Mouse (Mus musculus) C2C12 (cell line): ENCODE results near the gene Ltf. TPM values are rescaled to one million over a fixed set of nuclear protein-coding genes. Genes with fewer than 3 reads are reported as not detected.

Experiments
- H3K27me3 ChIP-seq: one replicate; pipeline ENCODE4 v1.6.1; 2011; ENCODE audit not compliant: control insufficient read depth, insufficient read depth, insufficient read length
- H3K36me3 ChIP-seq: one replicate; pipeline ENCODE4 v1.6.1; 2011; ENCODE audit not compliant: control insufficient read depth, insufficient read depth
- H3K4me3 ChIP-seq: one replicate; pipeline ENCODE4 v1.5.1; 2011; ENCODE audit warnings: mild to moderate bottlenecking, control low read depth; ENCODE audit not compliant: poor library complexity, insufficient read depth, severe bottlenecking
- H3K79me2 ChIP-seq: one replicate; pipeline ENCODE4 v1.6.1; 2011; ENCODE audit not compliant: control insufficient read depth, insufficient read depth
- H3K79me3 ChIP-seq: one replicate; pipeline ENCODE4 v1.6.1; 2011; ENCODE audit warnings: low read depth, control low read depth
- H3ac ChIP-seq: one replicate; pipeline ENCODE3; 2011; ENCODE audit warnings: low read depth; ENCODE audit not compliant: control insufficient read depth, insufficient read length
- CEBPB ChIP-seq: IDR thresholded peaks from one replicate; pipeline ENCODE4 v1.6.1; 2011; ENCODE audit warnings: low read depth, mild to moderate bottlenecking, control low read depth, moderate library complexity
- CTCF ChIP-seq: IDR thresholded peaks from one replicate; pipeline ENCODE4 v1.5.1; 2011; ENCODE audit not compliant: control insufficient read depth, insufficient read depth, insufficient read length
- FOSL1 ChIP-seq: IDR thresholded peaks from one replicate; pipeline ENCODE4 v1.8.0; 2011; ENCODE audit warnings: mild to moderate bottlenecking, low read length; ENCODE audit not compliant: poor library complexity, insufficient read depth, severe bottlenecking
- MAX ChIP-seq: IDR thresholded peaks from one replicate; pipeline ENCODE4 v1.6.1; 2011; ENCODE audit warnings: mild to moderate bottlenecking, control low read depth
- MYOD1 ChIP-seq: IDR thresholded peaks from one replicate; pipeline ENCODE4 v1.6.1; 2011; ENCODE audit warnings: low read depth; ENCODE audit not compliant: control insufficient read depth, insufficient read length
- MYOG ChIP-seq: IDR thresholded peaks from one replicate; pipeline ENCODE4 v1.6.1; 2011; ENCODE audit not compliant: control insufficient read depth, insufficient read length; ENCODE audit errors: extremely low read depth
- USF1 ChIP-seq: IDR thresholded peaks from one replicate; pipeline ENCODE4 v1.6.1; 2011; ENCODE audit warnings: low read depth, mild to moderate bottlenecking, control low read depth, moderate library complexity
- polyA plus RNA-seq: library from polyadenylated mRNA; unstranded; fragments of >200 nt; fragmentation: generic; extraction: Trizol; gene quantifications from one replicate; pipeline ENCODE4 v1.2.1, GENCODE M21; 2012; ENCODE audit warnings: missing spikeins

Gene Ltf
- polyA plus RNA-seq, 1 experiment: not detected

DNA sequence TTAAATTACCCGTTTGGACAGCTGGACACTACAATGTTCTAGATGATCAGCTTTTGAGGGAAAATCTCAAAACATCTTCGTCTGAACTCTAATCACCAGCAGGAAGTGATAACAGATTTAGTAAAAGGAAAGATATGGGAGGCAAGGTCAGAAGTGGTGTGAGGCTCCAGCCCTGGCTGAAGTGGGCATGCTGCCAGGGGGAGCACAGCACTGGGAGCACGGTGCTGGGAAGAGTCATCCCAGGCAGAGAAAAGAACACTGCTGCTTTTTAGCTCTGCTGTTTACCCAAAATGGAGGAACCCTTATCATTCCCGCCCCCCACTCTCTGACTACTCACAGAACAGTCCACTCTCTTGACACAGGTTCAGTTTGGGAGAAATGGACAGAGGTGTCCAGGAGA lies 20.9 kb downstream of the Ltf start:
- Histone ChIP-seq H3K27me3 (peaks cover 4% of the 10 kb centered on the region), H3K4me3 (no peak overlapping the region), H3K79me2 (no peaks in the 10 kb centered on the region), H3K36me3 (no peaks in the 10 kb centered on the region), H3K79me3 (no peaks in the 10 kb centered on the region), H3ac (no peak overlapping the region)
- no peak for TF ChIP-seq FOSL1
- no peak for TF ChIP-seq MYOD1
- TF ChIP-seq CTCF: no peak
- no peak for TF ChIP-seq CEBPB
- no peak for TF ChIP-seq MYOG
- no peak for TF ChIP-seq USF1
- TF ChIP-seq MAX: no peak

DNA sequence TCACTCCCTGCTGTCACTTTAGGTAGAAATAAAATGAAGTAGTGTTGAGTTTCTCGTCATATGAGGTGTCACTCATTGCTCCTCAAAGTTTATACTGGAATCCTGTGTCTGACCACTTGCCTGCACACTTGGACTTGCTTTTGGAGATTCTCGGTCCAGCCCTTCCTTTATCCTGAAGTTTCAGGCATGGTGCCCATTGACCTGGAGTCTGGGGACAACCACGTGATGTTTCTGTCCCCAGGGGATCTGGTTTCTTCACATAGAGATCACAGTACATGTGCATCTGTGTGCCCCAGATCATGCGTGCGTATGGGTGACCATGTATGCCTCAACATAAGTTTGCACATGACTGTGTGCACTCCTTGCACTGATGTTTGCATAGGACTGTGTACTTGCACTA lies 23.2 kb downstream of the Ltf start:
- H3K4me3 ChIP-seq: no peak overlapping the region
- H3K27me3 ChIP-seq: peaks cover 4% of the 10 kb centered on the region
- no peaks in the 10 kb centered on the region for H3K36me3 ChIP-seq
- no peaks in the 10 kb centered on the region for H3K79me2 ChIP-seq
- H3K79me3 ChIP-seq: no peaks in the 10 kb centered on the region
- H3ac ChIP-seq: no peak overlapping the region
- no peak for TF ChIP-seq MAX
- no peak for TF ChIP-seq CEBPB
- no peak for TF ChIP-seq FOSL1
- no peak for TF ChIP-seq USF1
- no peak for TF ChIP-seq MYOD1
- no peak for TF ChIP-seq CTCF
- no peak for TF ChIP-seq MYOG

- no peak for TF ChIP-seq CTCF
- TF ChIP-seq USF1: no peak
- TF ChIP-seq MYOD1: no peak
- TF ChIP-seq CEBPB: no peak
- no peak for TF ChIP-seq MYOG
- TF ChIP-seq MAX: no peak
- TF ChIP-seq FOSL1: no peak
These were observed 27.2 kb downstream of the Ltf start for GRCm38 (mm10) chr9:111046222-111046621.

DNA sequence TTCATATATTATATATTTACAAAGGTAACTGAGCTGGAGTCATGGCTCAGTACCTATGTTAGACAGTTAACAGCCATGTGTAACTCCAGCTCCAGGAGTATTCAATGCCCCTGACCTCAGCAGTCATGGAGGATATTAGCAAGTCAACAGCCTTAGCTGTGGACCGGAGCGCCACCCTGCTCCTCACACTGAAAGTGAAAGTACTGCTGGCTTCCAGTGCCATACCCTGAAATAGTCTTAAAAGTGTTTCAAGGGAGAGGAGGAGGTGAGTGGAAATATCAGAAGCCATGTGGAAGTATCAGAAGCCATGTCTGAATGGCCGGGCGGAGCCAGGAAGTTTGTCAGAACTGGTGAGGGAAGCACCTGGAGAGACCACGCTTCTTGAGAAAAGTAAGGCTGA lies 28.2 kb downstream of the Ltf start:
- no peak overlapping the region for H3ac ChIP-seq
- no peaks in the 10 kb centered on the region for H3K79me3 ChIP-seq
- TF ChIP-seq MAX: no peak
- TF ChIP-seq CTCF: no peak
- no peak for TF ChIP-seq FOSL1
- TF ChIP-seq MYOG: no peak
- no peak for TF ChIP-seq CEBPB
- TF ChIP-seq MYOD1: no peak
- TF ChIP-seq USF1: no peak
- no peaks in the 10 kb centered on the region for H3K79me2 ChIP-seq
- H3K4me3 ChIP-seq: no peak overlapping the region
- H3K27me3 ChIP-seq: peaks cover 9% of the 10 kb centered on the region
- H3K36me3 ChIP-seq: no peaks in the 10 kb centered on the region

More at GRCm38 (mm10) chr9:111046222-111046621, 27.2 kb downstream of the Ltf start:
- no peak overlapping the region for H3K4me3 ChIP-seq
- no peak overlapping the region for H3ac ChIP-seq
- H3K27me3 ChIP-seq: peaks cover 5% of the 10 kb centered on the region
- H3K79me3 ChIP-seq: no peaks in the 10 kb centered on the region
- no peaks in the 10 kb centered on the region for H3K36me3 ChIP-seq
- no peaks in the 10 kb centered on the region for H3K79me2 ChIP-seq

GRCm38 (mm10) chr9:111048452-111048851 lies 29.4 kb downstream of the Ltf start:
- Histone ChIP-seq H3K79me2 (no peaks in the 10 kb centered on the region), H3K4me3 (no peak overlapping the region), H3K36me3 (no peaks in the 10 kb centered on the region), H3ac (no peak overlapping the region), H3K79me3 (no peaks in the 10 kb centered on the region), H3K27me3 (peaks cover 15% of the 10 kb centered on the region)
- TF ChIP-seq MYOG (no peak), CTCF (no peak), CEBPB (no peak), USF1 (no peak), MAX (no peak), MYOD1 (no peak), FOSL1 (no peak)

GRCm38 (mm10) chr9:111054923-111055322 lies 35.9 kb downstream of the Ltf start:
- no peak for TF ChIP-seq FOSL1
- TF ChIP-seq MYOG: no peak
- no peak for TF ChIP-seq USF1
- no peak for TF ChIP-seq CEBPB
- no peak for TF ChIP-seq MAX
- no peak for TF ChIP-seq CTCF
- no peak for TF ChIP-seq MYOD1
- H3ac ChIP-seq: no peak overlapping the region
- no peaks in the 10 kb centered on the region for H3K36me3 ChIP-seq
- H3K4me3 ChIP-seq: no peak overlapping the region
- H3K79me3 ChIP-seq: no peaks in the 10 kb centered on the region
- peaks cover 18% of the 10 kb centered on the region for H3K27me3 ChIP-seq
- H3K79me2 ChIP-seq: no peaks in the 10 kb centered on the region
